ENCODE assay signal across 11 mouse cellular contexts in the genomic region with DNA sequence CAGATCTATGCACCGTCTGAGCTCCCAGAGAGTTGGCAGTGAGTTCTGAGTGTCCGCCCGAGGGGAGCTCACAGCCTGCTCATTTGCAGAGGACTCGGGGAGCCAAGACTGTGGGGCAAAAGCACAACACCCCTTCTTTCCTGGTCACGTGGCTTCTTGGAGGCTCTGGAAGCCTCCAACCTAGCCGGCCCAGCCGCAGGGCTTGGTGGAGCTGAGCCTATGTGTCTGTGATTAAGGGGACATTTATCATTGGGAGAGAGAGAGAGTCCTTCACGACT.
A peak's percentile ranks its signal among the peaks of the same experiment; 100 is the strongest.
DNase-seq lines count a peak whose midpoint lies in the region; ATAC-seq and TF ChIP-seq lines count a peak whose summit lies in the region.
"Had no signal": no experiment of that assay in that cellular context is flagged by ENCODE, and none has a peak within 500 bp of the region (broad histone marks: within the 10 kb centered on the region; RNA-seq: fewer than 3 reads in every experiment).

No protein-coding gene starts in this region.

- H3K27ac ChIP-seq in heart, embryonic 15.5 days: no peak overlapping the region
- peak overlapping the region; percentile 30; the same call in 1 of the 2 replicates for H3K27ac ChIP-seq in forebrain, embryonic 14.5 days (ENCODE audit: low read depth, low read length)
- 0 out of 2 replicates have a peak overlapping the region, but pooled peaks have one; percentile 2 for H3K27ac ChIP-seq in midbrain, embryonic 12.5 days (replicated peaks)

- no peaks in the 10 kb centered on the region for H3K9me3 ChIP-seq in heart, embryonic 15.5 days (replicated peaks)
- no peaks in the 10 kb centered on the region; the same call in 1 of the 2 replicates for H3K9me3 ChIP-seq in forebrain, embryonic 14.5 days (replicated peaks; ENCODE audit: control insufficient read depth, low read length)
- H3K9me3 ChIP-seq in midbrain, embryonic 12.5 days: no peaks in the 10 kb centered on the region

- no peak overlapping the region for H3K4me3 ChIP-seq in heart, embryonic 15.5 days
- 0 out of 2 replicates have a peak overlapping the region, but pooled peaks have one; percentile 7 for H3K4me3 ChIP-seq in forebrain, embryonic 14.5 days (ENCODE audit: low read depth, low read length)
- no peak overlapping the region for H3K4me3 ChIP-seq in midbrain, embryonic 12.5 days

- no peak for TF ChIP-seq POLR2A in brain, embryonic 14.5 days (IDR thresholded peaks at IDR 0.05; ENCODE audit: borderline replicate concordance, extremely low read depth, insufficient read depth, insufficient read length, poor library complexity, severe bottlenecking)

- WGBS in heart, embryonic 15.5 days: 30% methylated on average over 8 of the region's 8 CpGs
- 10% methylated on average over 8 of the region's 8 CpGs for WGBS in forebrain, embryonic 14.5 days
- WGBS in midbrain, embryonic 12.5 days: 37% methylated on average over 8 of the region's 8 CpGs

- intact Hi-C loops in heart, postnatal 25 days (cut with DNase I): no loop called here

- peak overlapping the region; percentile 24; the same call in 1 of the 2 replicates for H3K4me2 ChIP-seq in heart, embryonic 15.5 days
- peak overlapping the region; percentile 41 for H3K4me2 ChIP-seq in forebrain, embryonic 14.5 days (ENCODE audit: low read length)
- peak overlapping the region; percentile 38 for H3K4me2 ChIP-seq in midbrain, embryonic 12.5 days (replicated peaks)

- no peak for TF ChIP-seq CTCF in brain, embryonic 14.5 days (IDR thresholded peaks at IDR 0.05; ENCODE audit: borderline replicate concordance, extremely low read depth, insufficient read depth, insufficient read length)

- DNase-seq in heart, postnatal 25 days (ENCODE audit: low spot score): no peak
- DNase-seq in brain, embryonic 14.5 days (ENCODE audit: low read depth): peak; percentile 61
- peak; percentile 56 for DNase-seq in forebrain, embryonic 14.5 days (ENCODE audit: low spot score)
- DNase-seq in T-cell, adult 2 months (ENCODE audit: low spot score): no peak
- DNase-seq in frontal cortex, postnatal 14 days (ENCODE audit: low spot score in 2 of 2): no peak
- DNase-seq in cerebellum, adult 9-10 months: no peak
- DNase-seq: cerebellum, adult 8-10 months; kidney, postnatal 14 days; liver had no signal

- H3K9ac ChIP-seq in heart, embryonic 15.5 days: no peak overlapping the region
- peak overlapping the region; percentile 47; the same call in 1 of the 2 replicates for H3K9ac ChIP-seq in forebrain, embryonic 14.5 days (ENCODE audit: low read length)
- no peak overlapping the region for H3K9ac ChIP-seq in midbrain, embryonic 12.5 days (replicated peaks)

- no peaks in the 10 kb centered on the region for H3K4me1 ChIP-seq in heart, embryonic 15.5 days (replicated peaks)
- H3K4me1 ChIP-seq in forebrain, embryonic 14.5 days (ENCODE audit: control insufficient read depth, insufficient read depth, low read length): peaks cover 17% of the 10 kb centered on the region
- H3K4me1 ChIP-seq in midbrain, embryonic 12.5 days: peaks cover 21% of the 10 kb centered on the region

- no peak for ATAC-seq in heart, embryonic 15.5 days (replicated peaks; ENCODE audit: insufficient number of reproducible peaks, insufficient read depth, low FRiP score, low read depth)
- peak; percentile 6; the same call in 1 of the 2 replicates for ATAC-seq in forebrain, embryonic 14.5 days
- ATAC-seq in midbrain, embryonic 12.5 days (ENCODE audit: low FRiP score, low read depth): no peak; the same call in 1 of the 2 replicates

- no peaks in the 10 kb centered on the region for H3K36me3 ChIP-seq in heart, embryonic 15.5 days
- no peaks in the 10 kb centered on the region for H3K36me3 ChIP-seq in forebrain, embryonic 14.5 days (ENCODE audit: control insufficient read depth, insufficient read depth, low read length)
- no peaks in the 10 kb centered on the region for H3K36me3 ChIP-seq in midbrain, embryonic 12.5 days

- H3K27me3 ChIP-seq in heart, embryonic 15.5 days: no peaks in the 10 kb centered on the region
- H3K27me3 ChIP-seq in forebrain, embryonic 14.5 days (replicated peaks; ENCODE audit: control insufficient read depth, insufficient read depth, low read length): no peaks in the 10 kb centered on the region
- H3K27me3 ChIP-seq in midbrain, embryonic 12.5 days: peaks cover 22% of the 10 kb centered on the region

Comparison
In these comparisons a context has a peak if more than half of its experiments do, and no peak if none do; other contexts are left out.
1. DNase-seq: peak in brain, embryonic 14.5 days (single experiment) and forebrain, embryonic 14.5 days (single experiment); none in heart, postnatal 25 days (single experiment), T-cell, adult 2 months (single experiment), frontal cortex, postnatal 14 days (0 of 2) and cerebellum, adult 9-10 months (single experiment).
2. Peak in every context shown above with its lines, with median percentiles within 50 percentile points of each other: H3K4me2 ChIP-seq.